Mouse (Mus musculus) liver, adult 2 months (tissue): ENCODE measurements around the gene Apol10a.
"Not testable (repeated sequence)": the region's sequence is repeated elsewhere in the genome, so short reads cannot be mapped to it uniquely, and the experiment has no call there.

Experiments
- CTCF ChIP-seq: fragments of 200-500 bp; IDR thresholded peaks from 2 replicates; pipeline ENCODE4 v1.5.1; 2011; ENCODE audit warnings: low read depth, low read length, control low read depth
- POLR2A ChIP-seq: fragments of 200-500 bp; IDR thresholded peaks from 2 replicates; pipeline ENCODE4 v1.6.1; 2011; ENCODE audit warnings: low read length, control low read depth; ENCODE audit not compliant: insufficient read depth; ENCODE audit errors: extremely low read depth

- not testable (repeated sequence) for TF ChIP-seq POLR2A, CTCF
Observed at GRCm38 (mm10) chr15:77474699-77475390, 2.0 kb upstream of the Apol10a start.
